Mouse (Mus musculus): Measurements from ENCODE around the gene Hist1h2bb.

Hist1h2bb gene

GRCm38 (mm10) chr13:23749563-23750121, 3.1 kb downstream of the Hist1h2bb start:
- DNase-seq (ENCODE audit: low spot score) = no peak

- DNase-seq (ENCODE audit: low spot score) = peak; percentile 88
These were observed 4.4 kb downstream of the Hist1h2bb start, which contains the start of gene Hist1h2ab for GRCm38 (mm10) chr13:23750839-23751477. Gene Hist1h2ab, plus strand, starts transcription at chr13:23751126.

DNA sequence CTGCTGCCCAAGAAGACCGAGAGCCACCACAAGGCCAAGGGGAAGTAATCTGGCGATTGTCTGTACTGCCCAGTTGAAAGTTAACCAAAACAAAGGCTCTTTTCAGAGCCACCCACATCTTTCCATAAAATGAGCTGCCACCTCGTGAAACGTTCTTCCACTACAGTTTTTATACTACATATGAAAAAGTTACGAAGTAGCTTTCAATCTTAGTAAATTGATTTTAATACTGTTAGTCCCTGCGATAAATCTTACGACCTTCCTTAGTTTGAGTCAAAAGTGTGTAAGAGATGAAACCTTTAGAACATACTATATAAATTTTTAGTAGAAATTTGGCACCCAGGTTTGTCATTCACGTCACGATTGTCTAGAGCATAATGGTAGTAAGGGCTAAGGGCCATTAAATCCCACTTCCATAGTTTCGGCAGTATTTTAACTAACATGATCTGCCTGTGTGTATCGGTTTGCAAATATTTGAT, 5.0 kb downstream of the Hist1h2bb start:
- DNase-seq (ENCODE audit: low spot score) = peak; percentile 57

- peak; percentile 94 for DNase-seq (ENCODE audit: low spot score)
These were observed 5.7 kb downstream of the Hist1h2bb start, which contains the start of gene Hist1h3b for GRCm38 (mm10) chr13:23752067-23752741. Gene Hist1h3b, plus strand, starts transcription at chr13:23752267.

- DNase-seq (ENCODE audit: low spot score) = peak; percentile 45
These were observed 6.2 kb downstream of the Hist1h2bb start for GRCm38 (mm10) chr13:23752742-23753172.

- DNase-seq (ENCODE audit: low spot score) = peak; percentile 5
These were observed 7.0 kb downstream of the Hist1h2bb start for GRCm38 (mm10) chr13:23753314-23754078.

DNA sequence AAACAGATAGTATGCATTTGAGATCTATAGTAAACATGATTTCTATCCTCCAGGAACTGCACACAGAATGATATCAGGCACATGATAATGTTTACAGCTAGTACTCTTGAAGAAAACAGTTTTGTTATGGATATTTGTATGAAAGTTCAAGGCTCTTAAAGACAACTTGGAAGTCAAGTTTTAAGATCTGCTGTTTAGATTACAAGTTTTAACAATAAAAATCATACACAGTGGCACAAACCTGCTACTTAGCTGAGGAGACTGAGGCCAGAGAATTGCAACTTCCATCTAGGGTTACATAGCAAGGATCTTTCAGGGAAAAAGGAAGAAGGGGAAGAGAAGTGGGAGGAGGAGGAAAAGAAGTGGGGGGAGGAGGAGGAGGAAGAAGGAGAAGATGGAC, 8.5 kb downstream of the Hist1h2bb start:
- DNase-seq (ENCODE audit: low spot score) = no peak

GRCm38 (mm10) chr13:23756790-23757189, 10.3 kb downstream of the Hist1h2bb start, which contains the start of gene Hist1h4b:
Gene Hist1h4b, plus strand, starts transcription at chr13:23757013.
- peak; percentile 97 for DNase-seq (ENCODE audit: low spot score)

DNA sequence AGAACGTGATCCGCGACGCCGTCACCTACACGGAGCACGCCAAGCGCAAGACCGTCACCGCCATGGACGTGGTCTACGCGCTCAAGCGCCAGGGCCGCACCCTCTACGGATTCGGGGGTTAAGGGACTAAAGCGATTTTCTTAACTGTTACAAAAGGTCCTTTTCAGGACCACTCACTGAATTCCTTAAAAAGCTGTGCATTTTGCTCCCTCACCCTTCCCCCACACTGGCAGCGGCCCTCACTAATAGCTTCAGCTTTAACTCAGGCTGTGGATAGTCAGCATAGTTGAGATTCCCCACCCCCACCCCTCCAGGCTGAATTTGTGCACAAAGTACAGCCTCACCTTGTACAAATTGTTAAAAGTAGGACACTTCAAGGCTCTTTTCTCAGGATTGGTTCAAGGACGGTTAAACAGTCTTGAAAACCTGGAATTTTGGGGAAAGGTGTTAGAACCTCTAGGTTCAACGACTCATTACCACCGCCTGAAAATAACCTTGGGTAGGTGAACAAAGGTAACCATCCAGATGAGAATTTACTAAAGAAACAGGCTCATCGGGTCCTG, 10.8 kb downstream of the Hist1h2bb start:
- peak; percentile 82 for DNase-seq (ENCODE audit: low spot score)

DNA sequence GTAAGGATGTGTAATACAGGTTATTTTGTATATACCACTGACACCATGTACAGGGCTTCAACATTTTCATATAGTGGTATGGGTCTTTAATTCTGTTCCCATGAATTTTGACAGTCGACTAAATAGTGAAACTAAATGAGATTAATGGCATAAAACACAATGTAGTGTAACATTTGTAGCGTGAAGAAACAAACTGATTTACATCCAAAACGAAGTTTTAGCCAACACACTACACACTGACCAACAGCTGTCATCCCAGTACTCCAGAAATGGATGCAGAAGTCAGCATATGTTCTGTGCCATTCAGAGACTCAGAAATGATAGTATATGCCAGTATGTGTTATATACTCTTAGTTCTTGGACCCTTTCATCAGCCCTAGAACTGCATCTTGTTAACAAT, 11.4 kb downstream of the Hist1h2bb start:
- DNase-seq (ENCODE audit: low spot score) = no peak

DNA sequence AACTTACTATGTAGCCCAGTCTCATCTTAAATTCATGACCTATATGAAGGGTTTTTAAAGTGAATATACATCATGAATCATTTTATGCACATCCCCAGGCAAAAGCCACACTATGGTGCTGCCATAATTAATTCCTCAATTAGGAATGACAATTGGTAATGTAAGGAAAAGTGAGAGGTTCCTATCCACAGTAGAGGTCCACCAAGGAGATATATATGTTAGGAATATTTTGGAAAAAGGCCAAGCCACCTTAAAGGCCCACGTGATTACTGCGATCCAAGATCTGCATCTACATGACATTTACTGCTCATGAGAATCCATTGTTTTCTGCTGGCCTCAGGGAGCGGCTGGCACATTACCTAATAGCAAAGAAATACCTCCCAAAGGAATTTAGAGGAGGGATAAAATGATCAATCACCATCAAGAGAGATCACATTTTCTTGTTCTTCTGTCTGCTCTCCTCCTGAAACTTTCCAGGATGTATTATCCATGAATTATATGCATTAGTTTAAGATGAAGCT, 12.8 kb downstream of the Hist1h2bb start:
- DNase-seq (ENCODE audit: low spot score) = no peak

GRCm38 (mm10) chr13:23759916-23760239, 13.3 kb downstream of the Hist1h2bb start:
- no peak for DNase-seq (ENCODE audit: low spot score)

- DNase-seq (ENCODE audit: low spot score) = peak; percentile 39
These were observed 13.9 kb downstream of the Hist1h2bb start for GRCm38 (mm10) chr13:23760240-23760971.

GRCm38 (mm10) chr13:23760972-23761864, 14.7 kb downstream of the Hist1h2bb start, which contains the start of gene Hist1h4a:
Gene Hist1h4a, minus strand, starts transcription at chr13:23761230.
- DNase-seq (ENCODE audit: low spot score) = peak; percentile 99

- peak; percentile 87 for DNase-seq (ENCODE audit: low spot score)
These were observed 15.6 kb downstream of the Hist1h2bb start, which contains the start of gene Hist1h3a for GRCm38 (mm10) chr13:23761871-23762821. Gene Hist1h3a, minus strand, starts transcription at chr13:23762386.

DNA sequence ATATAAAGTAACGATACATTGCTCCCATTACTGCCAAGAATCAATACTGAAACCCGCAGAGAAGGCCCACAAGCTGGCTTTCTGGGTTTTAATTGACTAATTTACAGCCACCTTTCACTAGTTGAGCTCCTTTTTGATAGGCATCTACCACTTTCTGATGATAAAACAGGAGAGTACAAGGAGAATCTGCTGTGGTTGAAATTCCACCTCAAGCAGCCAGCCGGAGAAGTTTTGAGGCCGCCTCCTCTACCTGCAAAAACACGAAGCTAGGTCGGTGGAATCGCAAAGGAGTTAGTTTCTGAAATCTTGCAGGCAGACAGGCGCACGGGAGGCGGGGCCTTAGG, 16.7 kb downstream of the Hist1h2bb start:
- DNase-seq (ENCODE audit: low spot score) = no peak

GRCm38 (mm10) chr13:23763586-23764323, 17.2 kb downstream of the Hist1h2bb start, which contains the start of gene Hist1h1a:
Gene Hist1h1a, plus strand, starts transcription at chr13:23763666.
- peak; percentile 93 for DNase-seq (ENCODE audit: low spot score)

Data from yolk sac, embryonic 10.5 days (tissue).